Mouse (Mus musculus): Measurements from ENCODE around the gene Pcp4l1.
"Not testable (repeated sequence)": the region's sequence is repeated elsewhere in the genome, so short reads cannot be mapped to it uniquely, and the experiment has no call there.

Gene Pcp4l1

DNA sequence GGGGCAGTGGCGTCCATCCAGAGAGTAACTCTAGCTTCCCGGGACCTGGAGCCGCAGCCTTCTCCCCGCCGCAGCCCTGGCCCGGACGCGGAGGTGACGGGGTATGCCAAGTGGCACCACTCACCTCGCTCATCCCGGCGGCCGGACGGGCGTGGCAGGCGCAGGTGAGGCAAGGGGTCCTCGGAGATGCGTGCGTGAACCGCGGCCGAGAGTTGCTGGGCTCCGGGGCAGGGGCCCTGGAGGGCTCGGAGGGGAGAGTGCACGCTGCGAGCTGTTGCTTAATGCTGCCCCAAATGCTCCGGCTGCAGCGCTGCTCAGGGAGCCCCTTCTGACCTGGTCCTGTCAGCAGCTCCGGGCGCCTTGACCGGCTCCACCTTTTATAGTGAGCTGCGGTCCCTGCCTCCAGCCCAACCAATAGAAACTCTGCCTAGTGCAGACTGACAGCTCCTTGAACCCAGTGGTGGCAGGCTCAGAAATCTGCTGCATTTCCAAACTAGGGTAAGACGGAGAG lies at the start of gene Pcp4l1:
TSS of gene Pcp4l1 (minus strand) at position 382 of the 511 bp plus-strand sequence.
- peak; percentile 66 for DNase-seq (ENCODE audit: extremely low spot score)

GRCm38 (mm10) chr1:171245353-171245752 lies 49.3 kb upstream of the Pcp4l1 start:
- DNase-seq (ENCODE audit: extremely low spot score): no peak

- not testable (repeated sequence) for DNase-seq (ENCODE audit: extremely low spot score)
These were observed 45.9 kb upstream of the Pcp4l1 start for GRCm38 (mm10) chr1:171241952-171242351.

DNA sequence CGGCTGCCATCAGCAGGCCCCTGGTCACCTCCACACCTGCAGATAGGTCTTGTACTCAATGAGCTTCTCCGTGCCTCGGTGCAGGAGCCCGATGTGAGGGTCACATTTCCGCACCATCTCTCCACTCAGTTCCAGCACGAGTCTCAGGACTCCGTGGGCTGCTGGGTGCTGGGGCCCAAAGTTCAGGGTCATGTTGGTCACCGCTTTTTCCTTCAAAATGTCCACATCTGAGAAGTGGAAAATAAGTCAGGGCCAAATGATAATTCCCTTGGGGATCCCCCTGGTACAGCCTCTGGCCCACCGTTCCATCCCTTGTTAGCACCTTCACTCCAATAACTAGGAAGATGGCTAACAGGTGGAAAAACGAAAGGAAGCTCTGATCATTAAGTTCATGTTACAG lies 44.8 kb upstream of the Pcp4l1 start:
- no peak for DNase-seq (ENCODE audit: extremely low spot score)

GRCm38 (mm10) chr1:171239992-171240744 lies 44.1 kb upstream of the Pcp4l1 start:
- no peak for DNase-seq (ENCODE audit: extremely low spot score)

DNA sequence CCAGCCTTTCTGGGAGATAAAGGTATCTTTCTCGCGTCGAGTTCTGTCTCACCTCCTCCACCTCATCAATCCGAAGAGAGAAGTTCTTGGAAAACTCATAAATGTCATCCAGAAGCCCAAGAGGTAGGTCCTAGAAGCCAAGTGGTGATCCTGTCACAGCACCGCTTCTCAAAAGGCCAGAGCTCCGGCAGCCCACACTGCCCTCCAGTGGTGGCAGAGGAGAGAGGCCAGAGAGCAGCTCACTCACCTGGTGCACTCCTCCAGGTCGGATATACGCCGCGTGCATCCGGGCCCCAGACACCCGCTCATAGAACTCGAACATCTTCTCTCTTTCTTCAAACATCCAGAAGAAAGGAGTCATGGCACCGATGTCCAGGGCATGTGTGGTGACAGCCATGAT lies 42.4 kb upstream of the Pcp4l1 start:
- DNase-seq (ENCODE audit: extremely low spot score): no peak

DNA sequence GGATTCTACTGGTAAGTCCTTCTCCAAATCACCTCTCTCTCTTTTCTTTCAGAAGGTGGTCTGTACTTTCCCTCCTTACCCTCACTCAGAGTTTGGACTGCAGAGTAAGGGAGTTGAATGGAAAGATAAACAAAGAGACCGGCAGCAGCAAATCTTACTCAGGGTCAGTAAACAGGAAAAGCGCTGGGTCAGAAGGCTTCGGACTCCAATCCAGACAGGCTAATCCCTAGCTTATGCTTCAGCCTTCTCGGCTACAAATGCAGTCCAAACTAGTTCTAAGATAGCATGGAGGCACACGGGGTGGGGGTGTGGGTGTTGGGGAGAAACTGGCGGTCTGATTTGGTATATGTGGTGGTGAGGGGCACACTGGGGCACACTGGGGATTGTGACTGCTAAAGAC lies 41.4 kb upstream of the Pcp4l1 start:
- DNase-seq (ENCODE audit: extremely low spot score): no peak

GRCm38 (mm10) chr1:171235791-171236190 lies 39.7 kb upstream of the Pcp4l1 start:
- no peak for DNase-seq (ENCODE audit: extremely low spot score)

DNA sequence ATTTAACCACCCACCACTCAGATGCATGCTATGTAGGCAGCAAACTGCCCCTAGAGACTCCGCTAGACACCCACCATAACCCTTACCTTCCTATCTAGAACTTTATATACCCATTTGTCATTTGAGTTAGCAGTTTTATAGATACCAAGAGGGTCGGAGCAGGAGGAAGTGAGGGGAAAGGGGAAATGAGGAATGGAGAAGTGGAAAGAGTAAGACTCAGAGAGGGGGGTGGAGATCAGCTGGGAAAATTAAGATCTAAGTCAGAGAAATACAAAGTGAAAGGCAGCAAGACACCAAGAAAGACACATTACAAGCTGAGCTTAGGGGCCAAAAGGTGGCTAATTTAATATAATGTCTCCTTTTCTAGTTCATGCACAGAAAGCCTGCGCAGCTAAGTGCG lies 38.5 kb upstream of the Pcp4l1 start:
- DNase-seq (ENCODE audit: extremely low spot score): no peak

- no peak for DNase-seq (ENCODE audit: extremely low spot score)
These were observed 38.1 kb upstream of the Pcp4l1 start, which contains the start of gene Fcer1g for GRCm38 (mm10) chr1:171234126-171234525. Fcer1g (minus strand) TSS chr1:171234365.

- no peak for DNase-seq (ENCODE audit: extremely low spot score)
These were observed 37.0 kb upstream of the Pcp4l1 start for GRCm38 (mm10) chr1:171232800-171233730.

DNA sequence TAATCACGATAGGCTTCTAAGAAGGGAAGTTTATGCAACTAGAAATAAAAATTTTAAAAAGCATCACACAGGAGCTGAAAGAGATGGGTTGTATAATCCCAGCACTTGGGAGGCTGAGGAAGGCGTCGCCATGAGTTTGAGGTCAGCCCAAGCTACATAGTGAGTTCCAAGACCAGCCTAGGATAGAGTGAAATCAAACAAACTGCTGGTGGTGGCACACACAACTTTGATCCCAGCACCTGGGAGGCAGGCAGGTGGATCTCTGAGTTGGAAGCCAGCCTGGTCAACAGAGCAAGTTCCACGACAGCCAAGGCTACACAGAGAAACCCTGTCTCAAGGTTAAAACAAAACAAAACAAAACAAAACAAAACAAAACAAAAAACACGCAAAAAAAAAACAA lies 36.3 kb upstream of the Pcp4l1 start:
- DNase-seq (ENCODE audit: extremely low spot score): no peak

GRCm38 (mm10) chr1:171231844-171232243 lies 35.8 kb upstream of the Pcp4l1 start:
- no peak for DNase-seq (ENCODE audit: extremely low spot score)

GRCm38 (mm10) chr1:171230215-171230614 lies 34.1 kb upstream of the Pcp4l1 start:
- no peak for DNase-seq (ENCODE audit: extremely low spot score)

DNA sequence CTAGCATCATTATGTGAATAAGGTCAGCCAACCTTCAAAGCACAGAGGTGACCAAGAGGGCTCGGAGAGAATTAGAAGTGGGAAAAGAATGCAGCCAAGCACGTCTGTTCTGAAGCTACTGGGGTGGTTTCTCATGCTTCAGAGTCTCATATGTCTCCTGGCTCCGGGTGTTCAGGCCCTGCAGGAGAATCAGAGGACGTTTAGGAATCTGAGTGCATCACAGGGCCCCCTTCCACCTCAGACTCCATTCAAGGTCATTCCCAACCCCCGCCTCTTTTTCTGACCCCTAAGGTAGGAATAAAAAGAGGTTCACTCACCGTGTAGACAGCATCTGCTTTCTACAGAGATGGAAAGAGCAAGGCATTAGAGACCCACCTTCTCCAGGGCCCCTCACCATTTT lies 33.7 kb upstream of the Pcp4l1 start:
- DNase-seq (ENCODE audit: extremely low spot score): no peak

DNA sequence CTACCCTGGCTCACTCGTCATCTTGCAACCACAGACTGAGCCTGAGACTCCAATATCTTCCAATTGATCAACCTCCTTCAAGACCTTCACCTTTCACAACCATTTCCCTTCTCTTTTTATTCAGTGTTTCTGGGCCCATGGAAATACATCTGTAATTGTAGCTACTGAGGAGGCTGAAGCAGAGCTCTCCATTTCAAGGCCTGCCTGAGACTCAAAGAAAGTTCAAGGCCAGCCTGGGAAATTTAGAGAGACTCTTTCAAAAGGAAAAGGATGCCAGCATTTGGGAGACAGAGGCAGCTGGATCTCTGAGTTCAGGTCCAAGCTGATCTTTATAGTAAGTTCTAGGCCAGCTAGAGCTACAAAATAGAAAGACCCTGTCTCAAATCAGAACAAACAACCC lies 31.8 kb upstream of the Pcp4l1 start:
- no peak for DNase-seq (ENCODE audit: extremely low spot score)

DNA sequence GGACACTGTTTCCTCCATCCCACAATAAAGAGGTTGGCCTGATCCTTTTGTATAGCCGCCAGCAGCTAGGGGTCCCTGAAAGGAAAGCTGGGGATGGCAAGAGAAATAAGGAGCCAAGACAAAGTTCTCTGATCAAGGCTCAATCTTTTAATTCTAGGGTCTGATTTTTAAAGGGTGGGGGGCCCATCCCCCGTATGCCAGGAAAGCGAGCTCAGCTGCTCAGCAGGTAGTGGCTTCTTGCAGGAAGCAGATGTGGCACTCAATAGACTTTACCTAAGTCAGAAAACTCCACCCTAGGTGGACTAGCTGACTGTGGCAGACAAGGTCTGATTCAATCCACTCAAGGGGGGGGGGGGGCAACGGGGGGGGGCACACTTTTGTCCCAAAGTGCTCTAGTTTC lies 30.7 kb upstream of the Pcp4l1 start:
- DNase-seq (ENCODE audit: extremely low spot score): no peak

DNA sequence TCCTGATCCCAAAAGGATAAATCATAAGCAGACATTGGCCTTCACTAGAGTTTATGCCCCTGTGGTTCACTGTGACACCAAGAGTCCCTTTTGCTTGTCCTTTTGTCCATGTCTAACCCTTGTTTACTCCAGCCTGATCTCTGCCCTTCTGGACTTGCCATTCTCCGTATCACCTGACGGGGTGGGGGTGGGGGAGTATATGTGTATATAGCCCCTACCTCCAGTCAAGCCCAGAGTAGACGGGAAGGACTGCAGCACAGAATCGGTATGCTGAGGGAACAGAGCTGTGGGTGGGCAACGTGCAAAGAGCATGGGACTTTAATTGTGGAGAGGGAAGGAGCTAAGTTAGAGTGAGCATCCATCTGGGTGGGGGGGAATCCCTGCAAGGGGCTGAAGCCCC lies 28.8 kb upstream of the Pcp4l1 start, which contains the start of gene Apoa2:
TSS of gene Apoa2 (plus strand) at position 198 of the 400 bp plus-strand sequence.
- DNase-seq (ENCODE audit: extremely low spot score): no peak

DNA sequence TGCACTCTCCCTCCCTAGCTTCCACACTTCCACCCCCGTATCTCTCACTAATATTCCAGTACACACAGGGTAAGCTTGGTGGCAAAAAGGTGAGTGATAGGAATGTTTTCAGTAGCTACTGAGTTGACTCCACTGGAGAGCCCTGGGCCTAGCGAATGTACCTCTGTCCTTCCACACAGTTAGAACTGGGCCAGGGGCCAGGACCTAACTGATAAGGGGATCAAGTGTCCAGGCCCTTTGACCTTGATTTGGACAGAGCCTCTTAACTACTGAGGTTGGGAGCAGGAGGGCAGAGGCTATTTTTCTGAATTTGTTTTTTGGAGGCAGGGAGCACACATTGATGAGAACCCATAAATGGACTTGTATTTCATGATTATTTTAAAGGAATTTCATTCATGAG lies 27.7 kb upstream of the Pcp4l1 start:
- DNase-seq (ENCODE audit: extremely low spot score): no peak

- no peak for DNase-seq (ENCODE audit: extremely low spot score)
These were observed 27.1 kb upstream of the Pcp4l1 start for GRCm38 (mm10) chr1:171223168-171223567.

- peak; percentile 92 for DNase-seq (ENCODE audit: extremely low spot score)
These were observed 26.4 kb upstream of the Pcp4l1 start, which contains the start of gene Tomm40l for GRCm38 (mm10) chr1:171222238-171223155. Tomm40l (minus strand) TSS chr1:171222514.

All from embryo, embryonic 9.5 days (tissue).